Mouse (Mus musculus) stomach, embryonic 16.5 days (tissue): ENCODE results near the gene Phactr2. TPM values are rescaled to one million over a fixed set of nuclear protein-coding genes. Genes with fewer than 3 reads are reported as not detected.

Experiments used
- ATAC-seq: fragments of 200-750 bp; cut with Nextera tagmentation; 2 replicates; pipeline ENCODE4 v1.8.0; 2017; ENCODE audit warnings: moderate number of reproducible peaks, moderate TSS enrichment; ENCODE audit not compliant: insufficient read depth, low FRiP score
- H3K27ac ChIP-seq: fragments of 300-500 bp; sonication (generic); 2 replicates; pipeline ENCODE4 v1.5.1; 2014; ENCODE audit warnings: low read length
- H3K27me3 ChIP-seq: fragments of 300-500 bp; sonication (generic); 2 replicates; pipeline ENCODE4 v1.6.1; 2014; ENCODE audit warnings: low read length, control low read depth, mixed read lengths; ENCODE audit not compliant: control insufficient read depth, insufficient read depth
- H3K36me3 ChIP-seq: fragments of 300-500 bp; sonication (generic); 2 replicates; pipeline ENCODE4 v1.6.1; 2014; ENCODE audit warnings: low read length; ENCODE audit not compliant: control insufficient read depth, insufficient read depth
- H3K4me1 ChIP-seq: fragments of 300-500 bp; sonication (generic); 2 replicates; pipeline ENCODE4 v1.6.1; 2014; ENCODE audit warnings: low read length, control low read depth, mixed read lengths; ENCODE audit not compliant: control insufficient read depth, insufficient read depth
- H3K4me2 ChIP-seq: fragments of 300-500 bp; sonication (generic); 2 replicates; pipeline ENCODE4 v1.6.1; 2014; ENCODE audit warnings: low read depth, low read length, mixed read lengths
- H3K4me3 ChIP-seq: fragments of 300-500 bp; sonication (generic); replicated peaks from 2 replicates; pipeline ENCODE4 v1.5.1; 2014; ENCODE audit warnings: mild to moderate bottlenecking, low read length
- H3K9ac ChIP-seq: fragments of 300-500 bp; sonication (generic); 2 replicates; pipeline ENCODE4 v1.6.1; 2014; ENCODE audit warnings: low read length
- H3K9me3 ChIP-seq: fragments of 300-500 bp; sonication (generic); replicated peaks from 2 replicates; pipeline ENCODE4 v1.6.1; 2016; ENCODE audit warnings: low read length, control low read depth; ENCODE audit not compliant: control insufficient read depth
- WGBS: fragments of 180-500 bp; shearing (Covaris S2); extraction: QIAGEN DNeasy Blood & Tissue Kit; methylation state at CpG from one replicate; pipeline ENCODE4 v1.1.7; 2014; 5-methylcytosine and 5-hydroxymethylcytosine counted together
- polyA plus RNA-seq: library from polyadenylated mRNA; unstranded; fragments of >200 nt; fragmentation: Nextera tagmentation; extraction: Ambion mirVana; gene quantifications from 2 replicates; pipeline ENCODE4 v1.2.1, GENCODE M21; 2015

Phactr2 gene
- polyA plus RNA-seq, 1 experiment from 2014 or later: 26.4 TPM

DNA sequence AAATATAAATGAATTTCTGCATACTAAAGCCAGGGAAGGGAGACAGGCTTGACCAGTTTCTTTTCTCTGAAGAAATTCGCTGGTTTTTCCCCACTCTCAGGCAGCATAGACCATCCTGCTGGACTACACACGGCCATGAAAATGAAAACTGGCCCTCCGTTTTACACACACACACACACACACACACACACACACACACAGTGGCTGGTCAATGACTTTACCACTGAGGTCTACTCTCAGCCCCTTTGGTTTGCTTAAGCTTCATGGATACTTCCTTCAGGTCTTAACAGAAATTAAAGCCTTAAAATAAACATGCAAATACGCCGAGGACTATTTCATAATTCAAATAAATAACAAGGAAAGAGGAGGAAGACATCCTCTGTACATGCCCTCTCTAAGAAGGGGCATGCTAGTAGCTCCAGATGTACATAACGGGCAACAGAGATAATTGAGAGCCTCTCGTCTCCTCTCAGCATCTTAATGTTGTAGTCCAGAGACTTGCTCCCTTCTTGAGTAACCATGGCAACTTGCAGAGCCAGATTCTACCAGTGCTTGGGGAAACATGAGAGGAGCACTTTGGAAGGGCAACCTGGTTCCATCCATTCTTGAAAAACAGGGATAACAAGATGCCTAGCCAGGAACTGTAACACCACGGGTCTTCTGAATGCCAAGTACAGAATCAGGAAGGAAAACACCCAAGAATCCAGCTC is 184.8 kb downstream of the Phactr2 start:
- WGBS: 83% methylated on average over 8 of the region's 8 CpGs

DNA sequence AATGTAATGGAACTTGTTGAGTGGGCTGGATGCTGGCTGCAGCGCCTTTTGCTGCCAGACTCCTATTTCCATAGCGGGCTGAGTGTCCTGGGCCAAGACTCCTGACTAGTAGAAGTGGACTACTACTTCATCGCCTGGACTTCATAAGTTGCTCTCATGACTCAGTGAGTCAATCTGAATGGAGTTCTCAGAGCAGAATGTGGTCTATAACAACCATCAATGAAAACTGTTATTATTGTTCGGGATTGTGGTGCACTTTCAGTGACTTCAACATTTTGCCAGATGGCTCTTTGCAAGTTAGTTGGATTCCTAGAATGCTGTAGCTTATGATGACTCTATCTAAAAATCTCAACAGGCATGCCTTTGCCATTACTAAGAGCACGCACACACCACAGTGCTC is 185.9 kb downstream of the Phactr2 start:
- Histone ChIP-seq H3K27ac (no peak overlapping the region), H3K4me1 (no peaks in the 10 kb centered on the region), H3K9me3 (no peaks in the 10 kb centered on the region), H3K27me3 (no peaks in the 10 kb centered on the region), H3K9ac (no peak overlapping the region), H3K36me3 (0 out of 2 replicates have a peak, but pooled peaks cover 5% of the 10 kb centered on the region), H3K4me3 (no peak overlapping the region), H3K4me2 (no peak overlapping the region)
- ATAC-seq: no peak
- whole genome bisulfite sequencing: 91% methylated on average over 5 of the region's 5 CpGs

More for the DNA sequence above, 184.8 kb downstream of the Phactr2 start:
- Histone ChIP-seq H3K27ac (no peak overlapping the region), H3K27me3 (no peaks in the 10 kb centered on the region), H3K36me3 (0 out of 2 replicates have a peak, but pooled peaks cover 5% of the 10 kb centered on the region), H3K9me3 (no peaks in the 10 kb centered on the region), H3K4me1 (peaks cover 5% of the 10 kb centered on the region), H3K9ac (no peak overlapping the region), H3K4me3 (no peak overlapping the region), H3K4me2 (no peak overlapping the region)
- ATAC-seq: no peak

DNA sequence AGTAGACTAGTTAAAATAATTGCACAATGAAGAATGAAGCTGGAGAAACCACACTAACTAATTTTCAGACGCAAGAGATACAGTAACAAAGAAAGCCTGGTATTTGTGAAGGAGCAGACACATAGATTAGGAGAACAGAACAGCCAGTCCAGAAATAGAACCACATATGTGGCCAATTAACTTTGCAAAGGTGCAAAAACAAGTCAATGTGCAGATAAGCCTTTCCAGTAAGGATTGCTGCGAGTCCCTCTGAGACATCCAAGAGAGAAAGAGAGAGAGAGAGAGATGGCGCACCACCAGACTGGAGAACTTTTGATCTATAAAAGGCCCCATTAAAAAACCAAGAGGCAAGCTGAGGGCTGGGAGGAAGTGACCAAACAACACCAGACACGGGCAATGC is 190.8 kb downstream of the Phactr2 start:
- Histone ChIP-seq H3K36me3 (no peaks in the 10 kb centered on the region), H3K9ac (no peak overlapping the region), H3K27ac (no peak overlapping the region), H3K4me2 (no peak overlapping the region), H3K4me1 (no peaks in the 10 kb centered on the region), H3K9me3 (no peaks in the 10 kb centered on the region), H3K4me3 (no peak overlapping the region), H3K27me3 (no peaks in the 10 kb centered on the region)
- 75% methylated on average over 4 of the region's 4 CpGs for WGBS
- no peak for ATAC-seq

DNA sequence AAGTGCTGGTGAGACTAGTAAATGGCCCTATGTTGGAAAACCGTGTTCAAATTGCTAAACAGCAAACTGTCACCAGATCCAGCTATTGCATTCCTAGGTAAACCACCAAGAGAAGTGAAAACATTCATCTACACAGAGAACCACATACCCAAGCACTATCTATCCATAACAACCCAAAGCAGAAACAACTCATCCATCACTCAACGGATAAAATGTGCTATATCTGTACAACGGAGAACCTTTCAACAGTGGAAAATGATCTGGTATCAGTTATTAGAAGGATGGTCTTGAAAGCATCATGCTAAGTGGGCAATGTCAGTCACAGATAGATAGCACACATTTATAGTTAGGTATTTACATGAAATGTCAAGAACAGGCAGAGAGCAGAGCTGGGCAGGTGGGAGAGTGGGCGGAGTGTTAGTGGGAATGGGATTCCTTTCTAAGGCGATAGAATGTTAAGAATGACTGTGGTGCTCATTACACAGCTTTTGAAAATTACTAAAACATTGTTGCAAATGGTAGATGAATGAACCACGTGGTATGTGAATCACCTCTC is 193.8 kb downstream of the Phactr2 start:
- H3K27me3 ChIP-seq: no peaks in the 10 kb centered on the region
- H3K9ac ChIP-seq: no peak overlapping the region
- no peak overlapping the region for H3K4me3 ChIP-seq
- H3K4me2 ChIP-seq: no peak overlapping the region
- no peaks in the 10 kb centered on the region for H3K36me3 ChIP-seq
- no peak for ATAC-seq
- WGBS: 51% methylated on average over 6 of the region's 6 CpGs
- H3K4me1 ChIP-seq: no peaks in the 10 kb centered on the region
- H3K9me3 ChIP-seq: no peaks in the 10 kb centered on the region
- H3K27ac ChIP-seq: no peak overlapping the region

DNA sequence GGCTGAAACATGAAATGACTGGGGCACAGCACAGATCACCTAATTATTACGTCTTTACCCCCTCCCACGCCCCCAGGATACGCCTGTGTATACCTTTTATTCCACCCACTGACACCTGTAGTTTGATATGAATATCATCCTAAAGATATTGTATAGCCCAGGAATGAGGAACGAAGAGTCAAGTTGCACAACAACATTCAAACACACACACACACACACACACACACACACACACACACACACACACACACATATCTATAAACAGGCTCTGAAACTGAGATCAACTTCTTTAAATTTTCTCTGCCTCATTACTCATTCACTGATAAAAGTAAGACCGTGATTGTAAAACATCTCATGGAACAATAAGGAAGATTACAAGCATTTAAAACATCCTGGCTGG is 197.9 kb downstream of the Phactr2 start:
- ATAC-seq: no peak
- Histone ChIP-seq H3K9me3 (no peaks in the 10 kb centered on the region), H3K27me3 (no peaks in the 10 kb centered on the region), H3K36me3 (no peaks in the 10 kb centered on the region), H3K9ac (no peak overlapping the region), H3K4me2 (no peak overlapping the region), H3K4me3 (no peak overlapping the region), H3K4me1 (no peaks in the 10 kb centered on the region), H3K27ac (no peak overlapping the region)
- 89% methylated on average over 5 of the region's 5 CpGs for WGBS

DNA sequence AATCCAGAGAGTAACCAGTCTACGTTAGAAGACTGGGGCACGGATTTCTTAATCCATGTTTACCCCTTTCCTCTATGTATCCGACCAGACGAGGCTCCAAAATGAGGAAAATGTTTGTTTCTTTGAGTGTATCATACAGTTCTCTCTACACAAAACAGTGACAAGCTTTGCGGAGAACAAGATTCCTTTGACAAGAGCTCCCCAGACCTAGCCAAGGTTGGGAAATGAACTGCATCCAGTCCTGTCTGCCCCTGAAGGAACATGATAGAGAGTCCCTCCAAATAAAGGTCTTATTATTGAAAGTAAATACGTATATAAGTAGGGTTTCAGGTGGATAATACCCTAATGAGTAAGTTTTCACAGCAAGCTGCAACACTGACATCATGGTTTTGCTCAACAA is 199.1 kb downstream of the Phactr2 start:
- Histone ChIP-seq H3K4me2 (no peak overlapping the region), H3K9me3 (no peaks in the 10 kb centered on the region), H3K27ac (no peak overlapping the region), H3K27me3 (no peaks in the 10 kb centered on the region), H3K4me1 (no peaks in the 10 kb centered on the region), H3K36me3 (no peaks in the 10 kb centered on the region), H3K4me3 (no peak overlapping the region), H3K9ac (no peak overlapping the region)
- WGBS: 79% methylated on average over 6 of the region's 6 CpGs
- no peak for ATAC-seq

DNA sequence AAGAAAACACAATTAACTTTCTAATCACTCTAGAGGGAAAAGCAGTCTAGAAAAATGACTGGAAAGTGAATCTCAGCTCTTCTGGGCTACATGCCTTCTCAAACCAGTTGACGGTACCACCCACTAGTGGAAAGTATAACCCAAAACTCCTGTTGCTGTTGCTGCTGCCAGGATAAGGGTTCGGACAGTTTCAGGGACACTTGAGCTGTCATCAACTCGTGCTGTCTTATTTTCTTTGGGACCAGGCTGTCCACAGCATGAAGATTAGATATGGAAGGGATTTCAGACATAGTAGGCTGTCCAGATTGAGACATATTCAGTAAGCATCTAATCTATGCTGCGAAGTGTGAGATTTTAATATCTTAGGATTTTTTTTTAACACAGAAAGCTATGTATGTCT is 199.5 kb downstream of the Phactr2 start:
- no peak overlapping the region for H3K4me3 ChIP-seq
- H3K9me3 ChIP-seq: no peaks in the 10 kb centered on the region
- no peaks in the 10 kb centered on the region for H3K4me1 ChIP-seq
- H3K9ac ChIP-seq: no peak overlapping the region
- 85% methylated on average over 4 of the region's 4 CpGs for WGBS
- no peak overlapping the region for H3K4me2 ChIP-seq
- no peak overlapping the region for H3K27ac ChIP-seq
- no peak for ATAC-seq
- H3K36me3 ChIP-seq: no peaks in the 10 kb centered on the region
- no peaks in the 10 kb centered on the region for H3K27me3 ChIP-seq

DNA sequence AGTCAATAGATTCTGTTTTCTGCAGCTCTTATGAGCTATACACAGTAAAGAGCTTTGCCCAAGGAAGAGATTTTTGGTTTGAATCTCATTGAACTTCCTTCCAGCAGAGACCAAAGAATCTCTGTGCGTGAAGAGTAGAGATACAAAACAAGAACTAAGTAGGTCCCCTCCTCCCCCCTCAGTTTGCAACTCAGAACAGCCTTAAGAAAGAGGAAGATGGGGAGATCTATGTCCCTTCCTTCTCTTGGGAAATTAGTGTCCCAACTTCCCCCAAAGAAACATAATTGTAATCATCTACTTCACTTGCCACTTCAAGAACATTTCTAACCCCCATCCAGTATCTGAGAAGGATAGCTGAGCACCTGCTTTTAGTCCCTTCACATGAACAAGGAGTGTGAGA is 200.5 kb downstream of the Phactr2 start:
- no peaks in the 10 kb centered on the region for H3K4me1 ChIP-seq
- no peak overlapping the region for H3K4me2 ChIP-seq
- H3K27ac ChIP-seq: no peak overlapping the region
- H3K27me3 ChIP-seq: no peaks in the 10 kb centered on the region
- H3K9me3 ChIP-seq: no peaks in the 10 kb centered on the region
- H3K36me3 ChIP-seq: no peaks in the 10 kb centered on the region
- ATAC-seq: no peak
- 82% methylated on average over 1 of the region's 1 CpGs for WGBS
- H3K4me3 ChIP-seq: no peak overlapping the region
- no peak overlapping the region for H3K9ac ChIP-seq

DNA sequence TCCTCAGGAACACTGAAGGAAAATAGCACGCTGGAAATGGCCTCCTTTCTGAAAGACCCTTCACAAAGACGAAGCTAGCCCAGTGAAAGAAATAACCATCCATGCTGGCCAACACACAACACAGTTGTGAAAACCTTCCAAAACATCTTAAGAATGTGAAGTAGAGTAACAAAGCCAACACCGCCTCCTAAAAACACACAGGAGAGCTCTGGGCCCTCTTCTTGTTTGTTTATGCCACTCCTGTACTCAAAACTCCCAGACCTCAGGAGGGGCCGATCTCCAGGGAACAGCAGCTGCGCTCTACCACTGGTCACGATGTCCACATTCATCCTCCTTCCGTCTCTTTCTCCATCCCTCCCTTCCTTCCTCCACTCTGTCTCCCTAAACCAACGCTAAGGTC is 202.5 kb downstream of the Phactr2 start:
- Histone ChIP-seq H3K9ac (no peak overlapping the region), H3K4me2 (no peak overlapping the region), H3K27ac (no peak overlapping the region), H3K4me3 (no peak overlapping the region), H3K36me3 (no peaks in the 10 kb centered on the region), H3K27me3 (no peaks in the 10 kb centered on the region), H3K9me3 (no peaks in the 10 kb centered on the region), H3K4me1 (no peaks in the 10 kb centered on the region)
- ATAC-seq: no peak
- WGBS: 78% methylated on average over 8 of the region's 8 CpGs
